Mouse (Mus musculus): ENCODE results near the gene Ell3. TPM values are rescaled to one million over a fixed set of nuclear protein-coding genes. Genes with fewer than 3 reads are reported as not detected.
"Not testable (repeated sequence)": the region's sequence is repeated elsewhere in the genome, so short reads cannot be mapped to it uniquely, and the experiment has no call there.

Gene Ell3
- polyA plus RNA-seq (2012; rRNA removed), result 17.2 and 17.8 TPM in 2 replicates

DNA sequence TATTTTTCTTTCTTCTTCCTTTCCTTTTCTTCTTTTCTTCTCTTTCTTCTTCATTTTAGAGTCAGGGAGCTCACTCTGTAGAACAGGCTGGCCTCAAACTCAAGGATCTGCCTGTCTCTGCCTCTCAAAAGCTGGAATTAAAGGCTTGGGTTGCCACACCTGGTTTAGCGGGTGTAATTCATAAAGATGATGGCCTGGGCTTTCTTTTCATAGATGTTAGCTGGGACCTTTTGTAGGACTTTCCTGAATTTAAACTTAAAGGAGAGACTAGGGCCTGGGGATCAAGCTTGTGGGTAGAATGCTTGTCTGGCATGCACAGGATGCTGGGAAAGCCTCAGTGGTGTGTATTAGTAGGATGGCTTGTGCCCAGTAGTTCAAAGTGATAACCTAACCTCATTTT, at the start of gene Ell3:
TSS of gene Ell3 (minus strand) at position 101 of the 400 bp plus-strand sequence.
- TF ChIP-seq CTCF (conservative IDR thresholded peaks at IDR 0.05; ENCODE audit: insufficient read depth, insufficient read length, low read depth, low read length) (no peak), POLR2A (IDR thresholded peaks at IDR 0.05; ENCODE audit: low read depth, low read length) (no peak)
- H3K27ac ChIP-seq (ENCODE audit: insufficient read depth, low read depth, low read length), result no peak within 1 kb of the TSS
- H3K36me3 ChIP-seq (ENCODE audit: control insufficient read depth, insufficient read depth, low read length), result no peaks in the 10 kb centered on the region
- no peak for DNase-seq
- 94% methylated on average over 1 of the region's 1 CpGs for WGBS
- H3K27me3 ChIP-seq (replicated peaks; ENCODE audit: control insufficient read depth, insufficient read depth, low read length), result no peaks in the 10 kb centered on the region
- peaks cover 24% of the 10 kb centered on the region for H3K4me1 ChIP-seq (ENCODE audit: control insufficient read depth, insufficient read depth, low read length)
- no peak within 1 kb of the TSS for H3K4me3 ChIP-seq (ENCODE audit: insufficient read depth, low read depth, low read length)

DNA sequence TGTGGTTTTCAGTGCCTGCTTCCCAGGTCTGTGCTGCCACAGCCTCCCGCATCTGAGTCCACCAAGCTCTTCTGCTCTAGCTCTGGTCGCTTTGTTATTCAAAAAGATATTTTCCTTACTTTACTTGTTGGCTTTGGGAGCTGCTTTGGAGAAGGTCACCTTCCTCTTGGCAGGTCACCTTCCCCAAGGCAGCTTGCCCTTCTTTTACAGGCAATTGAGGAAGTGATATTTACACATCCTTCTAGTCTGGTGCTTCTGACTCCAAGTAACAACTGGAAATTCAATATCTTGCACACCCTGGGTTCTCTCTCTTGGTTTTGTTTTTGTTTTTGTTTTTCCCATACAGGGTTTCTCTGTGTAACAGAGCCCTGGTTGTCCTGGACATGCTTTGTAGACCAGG, 40.3 kb upstream of the Ell3 start:
- not testable (repeated sequence) for H3K4me3 ChIP-seq (ENCODE audit: insufficient read depth, low read depth, low read length); H3K27ac ChIP-seq (ENCODE audit: insufficient read depth, low read depth, low read length); H3K4me1 ChIP-seq (ENCODE audit: control insufficient read depth, insufficient read depth, low read length); DNase-seq; H3K27me3 ChIP-seq (replicated peaks; ENCODE audit: control insufficient read depth, insufficient read depth, low read length); H3K36me3 ChIP-seq (ENCODE audit: control insufficient read depth, insufficient read depth, low read length)
- WGBS, result 96% methylated on average over 2 of the region's 2 CpGs

DNA sequence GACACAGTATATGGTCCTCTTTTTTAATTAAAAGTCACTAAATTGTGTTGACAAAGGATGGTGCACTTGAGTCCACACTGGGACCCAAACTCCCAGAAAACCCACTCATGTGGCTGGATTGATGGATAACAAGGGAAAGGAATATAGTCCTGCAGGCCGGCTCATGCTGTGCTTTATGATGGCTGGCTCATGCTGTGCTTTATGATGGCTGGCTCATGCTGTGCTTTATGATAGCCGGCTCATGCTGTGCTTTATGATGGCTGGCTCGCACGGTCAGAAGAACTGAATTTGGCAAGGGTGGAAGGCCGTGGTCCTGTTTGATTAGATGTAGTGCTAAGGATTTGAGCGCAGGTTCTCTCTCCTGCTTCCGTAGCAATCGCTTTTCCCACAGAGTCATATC, 39.5 kb upstream of the Ell3 start:
- Histone ChIP-seq H3K27ac (ENCODE audit: insufficient read depth, low read depth, low read length) (no peak overlapping the region), H3K27me3 (replicated peaks; ENCODE audit: control insufficient read depth, insufficient read depth, low read length) (no peaks in the 10 kb centered on the region), H3K4me1 (ENCODE audit: control insufficient read depth, insufficient read depth, low read length) (no peaks in the 10 kb centered on the region), H3K4me3 (ENCODE audit: insufficient read depth, low read depth, low read length) (no peak overlapping the region), H3K36me3 (ENCODE audit: control insufficient read depth, insufficient read depth, low read length) (no peaks in the 10 kb centered on the region)
- no peak for DNase-seq
- WGBS, result 48% methylated on average over 8 of the region's 8 CpGs
- TF ChIP-seq POLR2A (IDR thresholded peaks at IDR 0.05; ENCODE audit: low read depth, low read length) (no peak), CTCF (conservative IDR thresholded peaks at IDR 0.05; ENCODE audit: insufficient read depth, insufficient read length, low read depth, low read length) (no peak)

DNA sequence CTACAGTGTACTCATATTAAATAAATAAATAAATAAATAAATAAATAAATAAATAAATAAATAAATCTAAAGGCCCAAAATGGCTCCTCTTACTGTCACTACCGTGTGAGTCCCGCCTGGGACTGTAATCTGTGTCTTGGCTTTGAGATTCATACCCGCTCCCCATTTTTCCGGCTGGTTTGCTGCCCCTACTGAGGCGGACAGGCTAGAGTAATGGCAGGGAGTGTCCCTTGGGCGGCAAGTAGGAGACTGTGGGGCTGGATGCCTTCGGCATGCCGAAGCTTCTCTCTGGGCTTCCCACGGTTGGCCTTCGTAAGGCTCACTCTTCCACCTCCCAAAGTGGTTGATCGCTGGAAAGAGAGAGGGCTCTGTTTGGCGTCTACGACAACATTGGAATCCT, 36.8 kb upstream of the Ell3 start:
- not testable (repeated sequence) for H3K4me3 ChIP-seq (ENCODE audit: insufficient read depth, low read depth, low read length); DNase-seq; H3K36me3 ChIP-seq (ENCODE audit: control insufficient read depth, insufficient read depth, low read length); H3K4me1 ChIP-seq (ENCODE audit: control insufficient read depth, insufficient read depth, low read length); H3K27ac ChIP-seq (ENCODE audit: insufficient read depth, low read depth, low read length); H3K27me3 ChIP-seq (replicated peaks; ENCODE audit: control insufficient read depth, insufficient read depth, low read length)
- 82% methylated on average over 13 of the region's 13 CpGs for WGBS

DNA sequence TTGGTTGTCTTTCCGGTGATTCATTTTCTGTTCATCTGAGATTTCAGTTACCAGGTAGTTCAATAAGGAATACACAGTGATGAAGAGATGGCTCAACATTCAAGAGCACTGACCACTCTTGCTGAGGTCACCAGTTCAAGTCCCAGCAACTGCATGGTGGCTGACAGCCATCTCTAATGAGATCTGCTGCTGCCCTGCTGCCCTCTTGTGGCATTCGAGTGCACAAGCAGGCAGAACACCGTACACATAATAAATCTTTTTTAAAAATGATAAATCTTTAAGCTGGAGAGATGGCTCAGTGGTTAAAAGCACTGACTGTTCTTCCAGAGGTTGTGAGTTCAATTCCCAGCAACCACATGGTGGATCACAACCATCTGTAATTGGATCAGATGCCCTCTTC, 36.4 kb upstream of the Ell3 start:
- 44% methylated on average over 3 of the region's 3 CpGs for WGBS
- no peak overlapping the region for H3K27ac ChIP-seq (ENCODE audit: insufficient read depth, low read depth, low read length)
- H3K36me3 ChIP-seq (ENCODE audit: control insufficient read depth, insufficient read depth, low read length), result no peaks in the 10 kb centered on the region
- TF ChIP-seq POLR2A (IDR thresholded peaks at IDR 0.05; ENCODE audit: low read depth, low read length) (no peak), CTCF (conservative IDR thresholded peaks at IDR 0.05; ENCODE audit: insufficient read depth, insufficient read length, low read depth, low read length) (peak; percentile 78)
- no peak overlapping the region for H3K4me3 ChIP-seq (ENCODE audit: insufficient read depth, low read depth, low read length)
- H3K27me3 ChIP-seq (replicated peaks; ENCODE audit: control insufficient read depth, insufficient read depth, low read length), result no peaks in the 10 kb centered on the region
- DNase-seq, result peak; percentile 42
- no peaks in the 10 kb centered on the region for H3K4me1 ChIP-seq (ENCODE audit: control insufficient read depth, insufficient read depth, low read length)

DNA sequence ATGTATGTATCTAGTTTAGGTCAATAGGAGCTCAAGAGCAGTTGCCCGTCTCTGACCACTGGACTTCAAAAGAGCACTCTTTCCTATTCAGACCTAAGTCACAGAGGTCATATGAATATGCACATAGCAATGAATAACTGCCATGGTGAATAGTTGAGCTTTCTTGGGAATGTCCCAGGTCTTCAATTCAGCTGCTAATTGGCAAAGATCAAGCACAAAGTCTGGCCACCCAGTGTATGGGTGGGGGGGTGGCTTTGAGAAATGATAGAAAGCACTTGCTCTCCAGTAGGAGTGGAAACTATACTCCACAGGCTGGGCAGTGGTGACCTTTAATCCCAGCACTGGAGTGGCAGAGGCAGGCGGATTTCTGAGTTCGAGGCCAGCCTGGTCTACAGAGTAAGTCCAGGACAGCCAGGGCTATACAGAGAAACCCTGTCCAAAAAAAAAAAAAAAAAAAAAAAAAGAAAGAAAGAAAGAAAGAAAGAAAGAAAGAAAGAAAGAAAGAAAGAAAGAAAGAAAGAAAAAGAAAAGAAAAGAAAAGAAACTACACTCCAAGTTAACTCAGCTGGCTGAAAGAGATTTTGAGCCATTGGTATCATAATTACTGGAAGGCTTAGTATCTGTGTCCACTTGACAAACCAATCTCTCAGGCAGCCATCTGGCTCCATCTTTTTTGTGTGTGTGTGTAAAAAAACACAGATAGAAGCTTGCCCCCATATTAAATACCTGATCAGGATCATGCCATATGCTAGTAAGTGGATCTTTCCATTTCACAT, 33.6 kb upstream of the Ell3 start:
- no peaks in the 10 kb centered on the region for H3K36me3 ChIP-seq (ENCODE audit: control insufficient read depth, insufficient read depth, low read length)
- H3K4me3 ChIP-seq (ENCODE audit: insufficient read depth, low read depth, low read length), result no peak overlapping the region
- WGBS, result 96% methylated on average over 3 of the region's 3 CpGs
- no peak for DNase-seq
- no peak overlapping the region for H3K27ac ChIP-seq (ENCODE audit: insufficient read depth, low read depth, low read length)
- no peaks in the 10 kb centered on the region for H3K27me3 ChIP-seq (replicated peaks; ENCODE audit: control insufficient read depth, insufficient read depth, low read length)
- TF ChIP-seq POLR2A (IDR thresholded peaks at IDR 0.05; ENCODE audit: low read depth, low read length), result no peak
- TF ChIP-seq CTCF (conservative IDR thresholded peaks at IDR 0.05; ENCODE audit: insufficient read depth, insufficient read length, low read depth, low read length), result no peak
- no peaks in the 10 kb centered on the region for H3K4me1 ChIP-seq (ENCODE audit: control insufficient read depth, insufficient read depth, low read length)

DNA sequence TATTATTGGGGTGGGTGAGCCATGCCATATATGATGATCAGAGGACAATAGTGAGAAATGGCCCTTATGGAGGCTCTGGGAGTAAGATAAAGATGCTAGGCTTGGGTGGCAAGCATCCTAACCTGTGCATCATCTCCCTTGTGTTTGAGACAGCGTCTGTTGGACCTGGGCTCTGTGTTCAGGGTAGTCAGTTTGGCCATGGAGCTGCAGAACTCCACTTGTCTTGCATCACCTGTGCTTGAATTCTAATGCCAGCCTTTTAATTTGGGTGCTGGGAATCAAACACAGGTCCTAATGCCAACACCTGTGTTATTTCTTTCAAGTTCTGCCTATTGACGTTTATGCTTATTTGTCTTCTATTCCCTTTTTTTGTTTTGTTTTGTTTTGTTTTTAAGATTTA, 31.2 kb upstream of the Ell3 start:
- H3K4me3 ChIP-seq (ENCODE audit: insufficient read depth, low read depth, low read length); H3K4me1 ChIP-seq (ENCODE audit: control insufficient read depth, insufficient read depth, low read length): not testable (repeated sequence)
- 92% methylated on average over 2 of the region's 2 CpGs for WGBS

DNA sequence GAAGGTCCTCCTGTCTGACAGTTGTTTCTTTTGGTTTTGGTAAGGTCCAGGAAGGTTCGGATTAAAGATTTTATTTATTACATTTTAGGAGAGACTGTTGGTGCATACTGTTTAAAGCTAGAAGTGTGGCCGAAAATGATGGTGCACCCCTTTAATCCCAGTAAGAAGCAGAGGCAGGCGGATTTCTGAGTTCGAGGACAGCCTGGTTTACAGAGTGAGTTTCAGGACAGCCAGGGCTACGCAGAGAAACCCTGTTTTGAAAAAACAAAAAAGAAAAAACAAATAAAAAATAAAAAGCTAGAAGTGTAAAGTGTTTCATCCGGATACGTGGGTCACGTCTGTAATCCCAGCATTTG, 30.1 kb upstream of the Ell3 start:
- 26% methylated on average over 8 of the region's 8 CpGs for WGBS
- Histone ChIP-seq H3K27me3 (replicated peaks; ENCODE audit: control insufficient read depth, insufficient read depth, low read length) (no peaks in the 10 kb centered on the region), H3K4me3 (ENCODE audit: insufficient read depth, low read depth, low read length) (peak overlapping the region; percentile 95), H3K4me1 (ENCODE audit: control insufficient read depth, insufficient read depth, low read length) (no peaks in the 10 kb centered on the region; the same call in 1 of the 2 replicates), H3K27ac (ENCODE audit: insufficient read depth, low read depth, low read length) (peak overlapping the region; percentile 43; the same call in 1 of the 2 replicates), H3K36me3 (ENCODE audit: control insufficient read depth, insufficient read depth, low read length) (no peaks in the 10 kb centered on the region)
- no peak for DNase-seq
- TF ChIP-seq CTCF (conservative IDR thresholded peaks at IDR 0.05; ENCODE audit: insufficient read depth, insufficient read length, low read depth, low read length) (no peak), POLR2A (IDR thresholded peaks at IDR 0.05; ENCODE audit: low read depth, low read length) (no peak)

More for the DNA sequence above, 31.2 kb upstream of the Ell3 start:
- H3K36me3 ChIP-seq (ENCODE audit: control insufficient read depth, insufficient read depth, low read length); DNase-seq; H3K27ac ChIP-seq (ENCODE audit: insufficient read depth, low read depth, low read length); H3K27me3 ChIP-seq (replicated peaks; ENCODE audit: control insufficient read depth, insufficient read depth, low read length): not testable (repeated sequence)

All from kidney, adult 2 months (tissue).